Mouse (Mus musculus): ENCODE results near the gene Klk14. TPM values are rescaled to one million over a fixed set of nuclear protein-coding genes. Genes with fewer than 3 reads are reported as not detected.

The Klk14 gene
- polyA plus RNA-seq, 1 experiment: not detected

GRCm38 (mm10) chr7:43712267-43712666 is 22.0 kb downstream of the Klk14 start, which contains the start of gene Klk13:
Gene Klk13, plus strand, starts transcription at chr7:43712567.
- TF ChIP-seq POLR2A (IDR thresholded peaks at IDR 0.05; ENCODE audit: low read depth, low read length) (no peak), CTCF (IDR thresholded peaks at IDR 0.05; ENCODE audit: borderline replicate concordance, insufficient read depth, low read length) (no peak)
- Histone ChIP-seq H3K27ac (ENCODE audit: insufficient read depth, low read length) (no peak within 1 kb of the TSS), H3K4me3 (ENCODE audit: insufficient read depth, low read length) (no peak within 1 kb of the TSS), H3K4me1 (ENCODE audit: control insufficient read depth, insufficient read depth, low read length) (no peaks in the 10 kb centered on the region)

GRCm38 (mm10) chr7:43712917-43713316 is 22.7 kb downstream of the Klk14 start:
- Histone ChIP-seq H3K4me1 (ENCODE audit: control insufficient read depth, insufficient read depth, low read length) (no peaks in the 10 kb centered on the region), H3K4me3 (ENCODE audit: insufficient read depth, low read length) (no peak overlapping the region), H3K27ac (ENCODE audit: insufficient read depth, low read length) (no peak overlapping the region)
- TF ChIP-seq POLR2A (IDR thresholded peaks at IDR 0.05; ENCODE audit: low read depth, low read length) (no peak), CTCF (IDR thresholded peaks at IDR 0.05; ENCODE audit: borderline replicate concordance, insufficient read depth, low read length) (no peak)

GRCm38 (mm10) chr7:43713741-43714351 is 23.6 kb downstream of the Klk14 start:
- no peak for TF ChIP-seq POLR2A (IDR thresholded peaks at IDR 0.05; ENCODE audit: low read depth, low read length)
- TF ChIP-seq CTCF (IDR thresholded peaks at IDR 0.05; ENCODE audit: borderline replicate concordance, insufficient read depth, low read length): no peak
- Histone ChIP-seq H3K27ac (ENCODE audit: insufficient read depth, low read length) (no peak overlapping the region), H3K4me1 (ENCODE audit: control insufficient read depth, insufficient read depth, low read length) (no peaks in the 10 kb centered on the region), H3K4me3 (ENCODE audit: insufficient read depth, low read length) (no peak overlapping the region)

Other genes starting within 250 kb of the Klk14 start
- gene Cldnd2, start 249.6 kb upstream of the Klk14 start, polyA plus RNA-seq (2011; ENCODE audit: insufficient read length, low read depth, missing spikeins): not detected in 2 replicates
- gene Etfb, start 246.3 kb upstream of the Klk14 start, polyA plus RNA-seq (2011; ENCODE audit: insufficient read length, low read depth, missing spikeins): 104 and 143 TPM in 2 replicates
- gene Gm45233, start 246.3 kb upstream of the Klk14 start, polyA plus RNA-seq (2011; ENCODE audit: insufficient read length, low read depth, missing spikeins): 0.72 TPM in 1 of 2 replicates, not detected in the other
- gene Vsig10l, start 227.3 kb upstream of the Klk14 start, polyA plus RNA-seq (2011; ENCODE audit: insufficient read length, low read depth, missing spikeins): 2.6 and 3.1 TPM in 2 replicates
- 19.4 and 23.7 TPM in 2 replicates for gene Iglon5, start 200.3 kb upstream of the Klk14 start, polyA plus RNA-seq (2011; ENCODE audit: insufficient read length, low read depth, missing spikeins)
- not detected in 2 replicates for gene 4931406B18Rik, start 184.5 kb upstream of the Klk14 start, polyA plus RNA-seq (2011; ENCODE audit: insufficient read length, low read depth, missing spikeins)
- 0.72 TPM in 1 of 2 replicates, not detected in the other for gene Cd33, start 146.0 kb upstream of the Klk14 start, polyA plus RNA-seq (2011; ENCODE audit: insufficient read length, low read depth, missing spikeins)
- gene Zfp658, start 128.2 kb upstream of the Klk14 start, polyA plus RNA-seq (2011; ENCODE audit: insufficient read length, low read depth, missing spikeins): 2.8 and 4.1 TPM in 2 replicates
- 19.8 and 24.2 TPM in 2 replicates for gene Zfp719, start 110.8 kb upstream of the Klk14 start, polyA plus RNA-seq (2011; ENCODE audit: insufficient read length, low read depth, missing spikeins)
- gene Zfp819, start 83.2 kb upstream of the Klk14 start, polyA plus RNA-seq (2011; ENCODE audit: insufficient read length, low read depth, missing spikeins): not detected in 2 replicates
- not detected in 2 replicates for gene Ceacam18, start 55.7 kb upstream of the Klk14 start, polyA plus RNA-seq (2011; ENCODE audit: insufficient read length, low read depth, missing spikeins)
- gene Siglece, start 30.3 kb upstream of the Klk14 start, polyA plus RNA-seq (2011; ENCODE audit: insufficient read length, low read depth, missing spikeins): not detected in 2 replicates
- gene Ctu1, start 18.4 kb upstream of the Klk14 start, polyA plus RNA-seq (2011; ENCODE audit: insufficient read length, low read depth, missing spikeins): 6.5 and 6.6 TPM in 2 replicates
- gene Klk13, start 22.1 kb downstream of the Klk14 start, polyA plus RNA-seq (2011; ENCODE audit: insufficient read length, low read depth, missing spikeins): not detected in 2 replicates
- gene Klk12, start 78.5 kb downstream of the Klk14 start, polyA plus RNA-seq (2011; ENCODE audit: insufficient read length, low read depth, missing spikeins): not detected in 2 replicates
- not detected in 2 replicates for gene Klk11, start 84.2 kb downstream of the Klk14 start, polyA plus RNA-seq (2011; ENCODE audit: insufficient read length, low read depth, missing spikeins)
- gene Klk10, start 90.6 kb downstream of the Klk14 start, polyA plus RNA-seq (2011; ENCODE audit: insufficient read length, low read depth, missing spikeins): 0.63 and 1.8 TPM in 2 replicates
- gene Klk9, start 101.5 kb downstream of the Klk14 start, polyA plus RNA-seq (2011; ENCODE audit: insufficient read length, low read depth, missing spikeins): not detected in 2 replicates
- gene Klk8, start 107.2 kb downstream of the Klk14 start, polyA plus RNA-seq (2011; ENCODE audit: insufficient read length, low read depth, missing spikeins): 6.2 and 12.8 TPM in 2 replicates
- gene Klk7, start 120.9 kb downstream of the Klk14 start, polyA plus RNA-seq (2011; ENCODE audit: insufficient read length, low read depth, missing spikeins): not detected in 2 replicates
- not detected in 2 replicates for gene Klk6, start 134.1 kb downstream of the Klk14 start, polyA plus RNA-seq (2011; ENCODE audit: insufficient read length, low read depth, missing spikeins)
- not detected in 2 replicates for gene Klk5, start 151.6 kb downstream of the Klk14 start, polyA plus RNA-seq (2011; ENCODE audit: insufficient read length, low read depth, missing spikeins)
- not detected in 2 replicates for gene Klk4, start 190.7 kb downstream of the Klk14 start, polyA plus RNA-seq (2011; ENCODE audit: insufficient read length, low read depth, missing spikeins)
- gene Klk15, start 243.3 kb downstream of the Klk14 start, polyA plus RNA-seq (2011; ENCODE audit: insufficient read length, low read depth, missing spikeins): not detected in 2 replicates